Mouse (Mus musculus) gastrocnemius, postnatal 4 days (tissue): ENCODE results near the gene Slc25a25. TPM values are rescaled to one million over a fixed set of nuclear protein-coding genes. Genes with fewer than 3 reads are reported as not detected.

ENCODE experiments used
- DNase-seq, 2 experiments: peaks; one replicate each; pipeline ENCODE4 v3.0.0; 2021 to 2022; ENCODE audit warnings: low spot score in 2 of 2, mixed read lengths in 2 of 2
- total RNA-seq, 2 experiments: library from RNA; stranded (reverse); gene quantifications; 2 replicates each; pipeline ENCODE4 v1.2.3; 2021

Slc25a25 gene
- total RNA-seq, 2 experiments from 2014 or later: 14.0 to 25.1 TPM

- peak; percentile 53 to 76 for DNase-seq
These were observed 20.3 kb downstream of the Slc25a25 start for GRCm38 (mm10) chr2:32430701-32431676.

- DNase-seq: no peak
These were observed 21.9 kb downstream of the Slc25a25 start for GRCm38 (mm10) chr2:32429215-32429891.

- no peak for DNase-seq
These were observed 23.0 kb downstream of the Slc25a25 start for GRCm38 (mm10) chr2:32428262-32428722.

GRCm38 (mm10) chr2:32427720-32428119 is 23.5 kb downstream of the Slc25a25 start:
- no peak for DNase-seq

GRCm38 (mm10) chr2:32426141-32426540 is 25.1 kb downstream of the Slc25a25 start:
- DNase-seq: no peak

GRCm38 (mm10) chr2:32425568-32425967 is 25.7 kb downstream of the Slc25a25 start:
- no peak for DNase-seq

- no peak for DNase-seq
These were observed 26.4 kb downstream of the Slc25a25 start for GRCm38 (mm10) chr2:32424796-32425195.

- peak in 1 of 2 experiments; percentile 63 for DNase-seq
These were observed 27.5 kb downstream of the Slc25a25 start for GRCm38 (mm10) chr2:32423481-32424331.

GRCm38 (mm10) chr2:32421851-32422251 is 29.4 kb downstream of the Slc25a25 start:
- DNase-seq: no peak

GRCm38 (mm10) chr2:32420647-32421046 is 30.6 kb downstream of the Slc25a25 start:
- no peak for DNase-seq

- DNase-seq: no peak
These were observed 31.1 kb downstream of the Slc25a25 start for GRCm38 (mm10) chr2:32420066-32420608.

GRCm38 (mm10) chr2:32419359-32419758 is 31.9 kb downstream of the Slc25a25 start:
- no peak for DNase-seq

- no peak for DNase-seq
These were observed 32.7 kb downstream of the Slc25a25 start for GRCm38 (mm10) chr2:32418430-32419151.

- no peak for DNase-seq
These were observed 33.8 kb downstream of the Slc25a25 start for GRCm38 (mm10) chr2:32417486-32417885.

GRCm38 (mm10) chr2:32416556-32416955 is 34.7 kb downstream of the Slc25a25 start:
- DNase-seq: no peak

- DNase-seq: no peak
These were observed 35.4 kb downstream of the Slc25a25 start for GRCm38 (mm10) chr2:32415801-32416200.

- peak in 1 of 2 experiments; percentile 42 for DNase-seq
These were observed 37.3 kb downstream of the Slc25a25 start for GRCm38 (mm10) chr2:32413936-32414335.

GRCm38 (mm10) chr2:32412742-32413531 is 38.3 kb downstream of the Slc25a25 start:
- DNase-seq: no peak

- no peak for DNase-seq
These were observed 39.8 kb downstream of the Slc25a25 start for GRCm38 (mm10) chr2:32411407-32411806.
